Mouse (Mus musculus): ENCODE data around the gene Smim10l2a. TPM values are rescaled to one million over a fixed set of nuclear protein-coding genes. Genes with fewer than 3 reads are reported as not detected.

The Smim10l2a gene
- polyA plus RNA-seq, 1 experiment from 2014 or later: 6.1 TPM

GRCm38 (mm10) chrX:56417541-56417940, 43.2 kb downstream of the Smim10l2a start:
- Histone ChIP-seq H3K4me2 (no peak overlapping the region), H3K4me3 (no peak overlapping the region), H3K27me3 (no peaks in the 10 kb centered on the region), H3K4me1 (no peaks in the 10 kb centered on the region), H3K9ac (no peak overlapping the region), H3K27ac (no peak overlapping the region), H3K9me3 (no peaks in the 10 kb centered on the region), H3K36me3 (no peaks in the 10 kb centered on the region)
- ATAC-seq (ENCODE audit: insufficient number of reproducible peaks, low FRiP score, low TSS enrichment, low read depth): no peak
- WGBS: 79% methylated on average over 4 of the region's 4 CpGs

Other genes with a start within 250 kb of the Smim10l2a start
- 1.1 and 1.8 TPM in 2 replicates for gene 3830403N18Rik, start 238.0 kb upstream of the Smim10l2a start, polyA plus RNA-seq (2015; fragmentation: Nextera tagmentation; extraction: Ambion mirVana)
- gene Gm773, start 161.7 kb upstream of the Smim10l2a start, polyA plus RNA-seq (2015; fragmentation: Nextera tagmentation; extraction: Ambion mirVana): not detected in 2 replicates
- gene Zfp449, start 28.2 kb upstream of the Smim10l2a start, polyA plus RNA-seq (2015; fragmentation: Nextera tagmentation; extraction: Ambion mirVana): 10.7 and 11.8 TPM in 2 replicates
- 2.2 and 2.8 TPM in 2 replicates for gene Gm2174, start 73.4 kb downstream of the Smim10l2a start, polyA plus RNA-seq (2015; fragmentation: Nextera tagmentation; extraction: Ambion mirVana)
- 28.8 and 29.7 TPM in 2 replicates for gene Ints6l, start 80.3 kb downstream of the Smim10l2a start, polyA plus RNA-seq (2015; fragmentation: Nextera tagmentation; extraction: Ambion mirVana)
- gene Gm10477, start 150.2 kb downstream of the Smim10l2a start, polyA plus RNA-seq (2015; fragmentation: Nextera tagmentation; extraction: Ambion mirVana): not detected in 2 replicates
- not detected in 2 replicates for gene Gm648, start 175.0 kb downstream of the Smim10l2a start, polyA plus RNA-seq (2015; fragmentation: Nextera tagmentation; extraction: Ambion mirVana)
- gene Mmgt1, start 223.5 kb downstream of the Smim10l2a start, polyA plus RNA-seq (2015; fragmentation: Nextera tagmentation; extraction: Ambion mirVana): 24.3 and 24.5 TPM in 2 replicates
- gene Slc9a6, start 235.2 kb downstream of the Smim10l2a start, polyA plus RNA-seq (2015; fragmentation: Nextera tagmentation; extraction: Ambion mirVana): 12.3 and 16.7 TPM in 2 replicates

Data from limb, embryonic 15.5 days (tissue).